Mouse (Mus musculus) thymus, adult 2 months (tissue): Measurements from ENCODE around the gene Lars2. TPM values are rescaled to one million over a fixed set of nuclear protein-coding genes. Genes with fewer than 3 reads are reported as not detected.

Source experiments
- DNase-seq: peaks from one replicate; pipeline ENCODE4 v3.0.0; 2021
- H3K27ac ChIP-seq: fragments of 200-500 bp; 2 replicates; pipeline ENCODE4 v1.5.1; 2012; ENCODE audit warnings: low read length, control low read depth; ENCODE audit not compliant: control insufficient read depth, insufficient read depth
- H3K27me3 ChIP-seq: fragments of 200-500 bp; 2 replicates; pipeline ENCODE4 v1.6.1; 2012; ENCODE audit warnings: mild to moderate bottlenecking, low read length, moderate library complexity, mixed read lengths; ENCODE audit not compliant: control insufficient read depth, insufficient read depth
- H3K36me3 ChIP-seq: fragments of 200-500 bp; 2 replicates; pipeline ENCODE4 v1.6.1; 2012; ENCODE audit warnings: mild to moderate bottlenecking, low read length, moderate library complexity; ENCODE audit not compliant: control insufficient read depth, insufficient read depth
- H3K4me1 ChIP-seq: fragments of 200-500 bp; replicated peaks from 2 replicates; pipeline ENCODE4 v1.6.1; 2012; ENCODE audit warnings: low read length; ENCODE audit not compliant: control insufficient read depth, insufficient read depth
- H3K4me3 ChIP-seq: fragments of 200-500 bp; 2 replicates; pipeline ENCODE4 v1.5.1; 2012; ENCODE audit warnings: mild to moderate bottlenecking, low read length, control low read depth, moderate library complexity; ENCODE audit not compliant: control insufficient read depth, insufficient read depth
- CTCF ChIP-seq: fragments of 200-500 bp; IDR thresholded peaks from 2 replicates; pipeline ENCODE4 v1.5.1; 2012; ENCODE audit warnings: mild to moderate bottlenecking, control low read depth, low read length, moderate library complexity, borderline replicate concordance; ENCODE audit not compliant: control insufficient read depth, poor library complexity, insufficient read depth; ENCODE audit errors: extremely low read depth
- POLR2A ChIP-seq: fragments of 200-500 bp; IDR thresholded peaks from 2 replicates; pipeline ENCODE4 v1.6.1; 2012; ENCODE audit warnings: mild to moderate bottlenecking, low read length, control low read depth, moderate library complexity; ENCODE audit not compliant: control insufficient read depth, poor library complexity, insufficient read depth; ENCODE audit errors: extremely low read depth
- WGBS: fragments of 180-500 bp; shearing (Covaris S2); methylation state at CpG from one replicate; pipeline ENCODE4 v1.1.7; 2018; 5-methylcytosine and 5-hydroxymethylcytosine counted together
- polyA plus RNA-seq: library from polyadenylated mRNA; depleted of rRNA; stranded (reverse); fragments of >200 nt; gene quantifications from 2 replicates; pipeline ENCODE4 v1.2.3, GENCODE M21; 2012

The Lars2 gene
- polyA plus RNA-seq, 1 experiment, result 634 TPM

- Histone ChIP-seq H3K36me3 (peaks cover 4% of the 10 kb centered on the region; the same call in 1 of the 2 replicates), H3K27ac (no peak overlapping the region), H3K4me1 (no peaks in the 10 kb centered on the region), H3K4me3 (no peak overlapping the region), H3K27me3 (no peaks in the 10 kb centered on the region)
- TF ChIP-seq CTCF, result no peak
- no peak for TF ChIP-seq POLR2A
- DNase-seq, result no peak
- WGBS, result 85% methylated on average over 3 of the region's 3 CpGs
Measured at GRCm38 (mm10) chr9:123451772-123452171, 85.0 kb downstream of the Lars2 start.

- Histone ChIP-seq H3K27ac (no peak overlapping the region), H3K36me3 (peaks cover 4% of the 10 kb centered on the region; the same call in 1 of the 2 replicates), H3K27me3 (no peaks in the 10 kb centered on the region), H3K4me1 (no peaks in the 10 kb centered on the region), H3K4me3 (no peak overlapping the region)
- TF ChIP-seq POLR2A (no peak), CTCF (no peak)
- DNase-seq, result no peak
- WGBS, result 91% methylated on average over 9 of the region's 9 CpGs
Measured at GRCm38 (mm10) chr9:123456634-123457602, 90.2 kb downstream of the Lars2 start.

- TF ChIP-seq CTCF (no peak), POLR2A (no peak)
- 93% methylated on average over 2 of the region's 2 CpGs for WGBS
- no peaks in the 10 kb centered on the region for H3K4me1 ChIP-seq
- H3K36me3 ChIP-seq, result peaks cover 4% of the 10 kb centered on the region; the same call in 1 of the 2 replicates
- no peak overlapping the region for H3K4me3 ChIP-seq
- no peak overlapping the region for H3K27ac ChIP-seq
- no peak for DNase-seq
- no peaks in the 10 kb centered on the region for H3K27me3 ChIP-seq
Measured at GRCm38 (mm10) chr9:123457603-123458002, 90.9 kb downstream of the Lars2 start.

DNA sequence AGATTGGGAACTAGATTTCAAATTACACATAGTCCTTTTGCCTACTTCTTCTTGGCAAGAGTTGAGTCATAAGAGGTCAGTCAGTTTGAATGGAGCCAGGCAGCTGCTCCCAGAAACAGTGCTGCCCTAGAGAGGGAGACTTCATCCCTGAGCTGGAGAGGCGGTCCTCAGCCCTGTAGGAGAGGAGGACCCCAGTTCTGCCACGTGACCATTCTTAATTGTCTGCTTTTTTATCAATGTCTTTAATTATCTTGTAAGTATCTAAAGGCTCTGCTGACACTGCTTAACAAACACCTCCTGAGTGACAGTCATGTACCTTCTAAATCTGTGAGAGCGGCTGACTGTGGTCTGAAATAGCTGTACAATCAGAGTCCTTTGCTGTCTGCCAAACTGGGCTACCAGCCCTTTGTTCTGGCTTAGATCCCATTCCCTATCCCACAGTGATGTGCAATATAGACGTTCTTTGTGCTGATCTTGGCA lies 100.5 kb downstream of the Lars2 start:
- no peak overlapping the region for H3K4me3 ChIP-seq
- no peaks in the 10 kb centered on the region for H3K4me1 ChIP-seq
- H3K27me3 ChIP-seq, result no peaks in the 10 kb centered on the region
- no peak for DNase-seq
- no peaks in the 10 kb centered on the region for H3K36me3 ChIP-seq
- WGBS, result 95% methylated on average over 4 of the region's 4 CpGs
- TF ChIP-seq CTCF (no peak), POLR2A (no peak)
- no peak overlapping the region for H3K27ac ChIP-seq

DNA sequence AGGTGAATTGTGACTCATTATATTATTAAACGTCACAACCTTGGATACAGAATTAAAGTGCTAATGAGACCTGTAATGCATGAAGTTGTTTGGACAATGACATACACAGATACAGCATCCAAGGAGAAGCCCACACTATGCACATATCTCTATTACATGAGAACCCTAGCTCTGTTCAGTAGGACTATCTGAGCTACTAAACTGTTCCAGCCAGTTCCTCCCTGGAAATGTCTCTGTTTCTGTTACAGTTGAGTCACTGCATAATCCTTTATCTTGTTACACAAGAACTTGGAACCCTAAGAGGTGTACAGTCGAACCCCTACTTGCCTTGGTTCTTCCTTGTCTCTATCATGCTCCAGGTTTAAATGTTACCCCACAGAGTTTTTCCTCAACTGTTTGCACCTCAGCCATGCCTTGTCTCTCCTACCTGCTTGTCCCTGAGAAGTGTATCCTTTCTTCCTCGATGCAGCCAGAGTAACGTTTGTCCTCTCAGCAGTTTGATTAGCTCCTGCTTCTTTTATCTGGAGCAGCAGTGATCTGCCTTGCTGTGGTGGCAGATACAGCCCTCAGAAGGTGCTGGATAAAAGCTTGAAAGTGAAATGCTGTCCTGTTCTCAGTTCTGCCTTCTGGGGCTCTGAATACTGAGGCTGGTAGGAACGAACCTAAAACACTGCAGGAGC lies 101.8 kb downstream of the Lars2 start:
- H3K36me3 ChIP-seq, result no peaks in the 10 kb centered on the region
- DNase-seq, result no peak
- no peaks in the 10 kb centered on the region for H3K4me1 ChIP-seq
- H3K27ac ChIP-seq, result no peak overlapping the region
- WGBS, result 87% methylated on average over 5 of the region's 5 CpGs
- H3K4me3 ChIP-seq, result no peak overlapping the region
- H3K27me3 ChIP-seq, result no peaks in the 10 kb centered on the region
- TF ChIP-seq CTCF, result no peak
- TF ChIP-seq POLR2A, result no peak

- no peak for DNase-seq
Measured at GRCm38 (mm10) chr9:123469087-123469486, 102.4 kb downstream of the Lars2 start.

More at GRCm38 (mm10) chr9:123469087-123469486, 102.4 kb downstream of the Lars2 start:
- Histone ChIP-seq H3K27ac (no peak overlapping the region), H3K4me1 (no peaks in the 10 kb centered on the region), H3K4me3 (no peak overlapping the region), H3K27me3 (no peaks in the 10 kb centered on the region), H3K36me3 (no peaks in the 10 kb centered on the region)
- TF ChIP-seq POLR2A (no peak), CTCF (no peak)
